Mouse (Mus musculus) lung, adult 2 months (tissue): ENCODE results near the gene Macrod2. TPM values are rescaled to one million over a fixed set of nuclear protein-coding genes. Genes with fewer than 3 reads are reported as not detected.

Source experiments
- DNase-seq: peaks from one replicate; pipeline ENCODE4 v3.0.0; 2022
- H3K4me1 ChIP-seq: fragments of 200-500 bp; 2 replicates; pipeline ENCODE4 v1.6.1; 2011; ENCODE audit warnings: low read length; ENCODE audit not compliant: control insufficient read depth, insufficient read depth
- H3K4me3 ChIP-seq: fragments of 200-500 bp; replicated peaks from 2 replicates; pipeline ENCODE3; 2011; ENCODE audit warnings: low read depth, mild to moderate bottlenecking, control low read depth, low read length; ENCODE audit errors: extremely low read depth
- CTCF ChIP-seq: fragments of 200-500 bp; IDR thresholded peaks from 2 replicates; pipeline ENCODE4 v1.5.1; 2011; ENCODE audit warnings: mild to moderate bottlenecking, low read length, control low read depth; ENCODE audit not compliant: insufficient read depth
- POLR2A ChIP-seq: fragments of 200-500 bp; IDR thresholded peaks from 2 replicates; pipeline ENCODE4 v1.6.1; 2011; ENCODE audit warnings: low read depth, mild to moderate bottlenecking, control low read depth, low read length, borderline replicate concordance; ENCODE audit errors: extremely low read depth
- WGBS: fragments of 180-500 bp; shearing (Covaris S2); methylation state at CpG from one replicate; pipeline ENCODE4 v1.1.7; 2018; 5-methylcytosine and 5-hydroxymethylcytosine counted together
- polyA plus RNA-seq: library from polyadenylated mRNA; depleted of rRNA; stranded (reverse); fragments of >200 nt; gene quantifications from 2 replicates; pipeline ENCODE4 v1.2.3, GENCODE M21; 2012

The Macrod2 gene
- polyA plus RNA-seq, 1 experiment = 2.6 TPM

- TF ChIP-seq CTCF = no peak
- TF ChIP-seq POLR2A = no peak
- no peak for DNase-seq
- Histone ChIP-seq H3K4me1 (no peaks in the 10 kb centered on the region), H3K4me3 (no peak overlapping the region)
- WGBS = 62% methylated on average over 1 of the region's 2 CpGs
Observed at GRCm38 (mm10) chr2:142344021-142344420, 1948.9 kb downstream of the Macrod2 start.

GRCm38 (mm10) chr2:142344758-142345157 lies 1949.6 kb downstream of the Macrod2 start:
- 83% methylated on average over 2 of the region's 2 CpGs for WGBS
- DNase-seq = no peak
- no peak for TF ChIP-seq POLR2A
- TF ChIP-seq CTCF = no peak
- Histone ChIP-seq H3K4me3 (no peak overlapping the region), H3K4me1 (no peaks in the 10 kb centered on the region)

GRCm38 (mm10) chr2:142349805-142350204 lies 1954.7 kb downstream of the Macrod2 start:
- no peaks in the 10 kb centered on the region for H3K4me1 ChIP-seq
- TF ChIP-seq POLR2A = no peak
- TF ChIP-seq CTCF = no peak
- no peak overlapping the region for H3K4me3 ChIP-seq
- no peak for DNase-seq

GRCm38 (mm10) chr2:142362888-142363287 lies 1967.8 kb downstream of the Macrod2 start:
- TF ChIP-seq CTCF (no peak), POLR2A (no peak)
- Histone ChIP-seq H3K4me1 (no peaks in the 10 kb centered on the region), H3K4me3 (no peak overlapping the region)
- DNase-seq = no peak
- 17% methylated on average over 5 of the region's 5 CpGs for WGBS

GRCm38 (mm10) chr2:142373978-142374377 lies 1978.9 kb downstream of the Macrod2 start:
- TF ChIP-seq POLR2A = no peak
- TF ChIP-seq CTCF = no peak

GRCm38 (mm10) chr2:142380563-142380962 lies 1985.5 kb downstream of the Macrod2 start:
- 93% methylated on average over 2 of the region's 2 CpGs for WGBS
- no peak for DNase-seq

More at GRCm38 (mm10) chr2:142373978-142374377, 1978.9 kb downstream of the Macrod2 start:
- no peaks in the 10 kb centered on the region for H3K4me1 ChIP-seq
- 20% methylated on average over 3 of the region's 3 CpGs for WGBS
- no peak overlapping the region for H3K4me3 ChIP-seq
- no peak for DNase-seq

GRCm38 (mm10) chr2:142381081-142381579 lies 1986.0 kb downstream of the Macrod2 start:
- WGBS = 86% methylated on average over 2 of the region's 2 CpGs
- Histone ChIP-seq H3K4me1 (no peaks in the 10 kb centered on the region), H3K4me3 (no peak overlapping the region)
- no peak for TF ChIP-seq POLR2A
- no peak for DNase-seq

More at GRCm38 (mm10) chr2:142380563-142380962, 1985.5 kb downstream of the Macrod2 start:
- TF ChIP-seq POLR2A (no peak), CTCF (no peak)
- H3K4me3 ChIP-seq = no peak overlapping the region
- H3K4me1 ChIP-seq = no peaks in the 10 kb centered on the region

- Histone ChIP-seq H3K4me1 (no peaks in the 10 kb centered on the region), H3K4me3 (no peak overlapping the region)
- TF ChIP-seq POLR2A = no peak
- no peak for TF ChIP-seq CTCF
- DNase-seq = no peak
Observed at GRCm38 (mm10) chr2:142393546-142393945, 1998.4 kb downstream of the Macrod2 start.

GRCm38 (mm10) chr2:142399490-142399889 lies 2004.4 kb downstream of the Macrod2 start:
- TF ChIP-seq POLR2A (no peak), CTCF (no peak)
- 48% methylated on average over 1 of the region's 1 CpGs for WGBS
- no peaks in the 10 kb centered on the region for H3K4me1 ChIP-seq
- no peak overlapping the region for H3K4me3 ChIP-seq
- DNase-seq = no peak

- Histone ChIP-seq H3K4me1 (no peaks in the 10 kb centered on the region), H3K4me3 (no peak overlapping the region)
- 69% methylated on average over 4 of the region's 4 CpGs for WGBS
- DNase-seq = no peak
- TF ChIP-seq CTCF (no peak), POLR2A (no peak)
Observed at GRCm38 (mm10) chr2:142400781-142401180, 2005.7 kb downstream of the Macrod2 start.
